Mouse (Mus musculus) inflammation-experienced regulatory T-cells, adult 6 months (primary cell): Measurements from ENCODE around the gene Zfp184. TPM values are rescaled to one million over a fixed set of nuclear protein-coding genes. Genes with fewer than 3 reads are reported as not detected.

Experiments used
- ATAC-seq: one replicate; pipeline ENCODE4 v1.8.0; 2017
- polyA plus RNA-seq, 3 experiments: library from polyadenylated mRNA; unstranded; fragments of 100-300 nt; shearing (Covaris generic); gene quantifications; one replicate each; pipeline ENCODE4 v1.2.1; 2017

Gene Zfp184
- polyA plus RNA-seq, 3 experiments from 2014 or later = not detected

- no peak for ATAC-seq
These were observed 49.3 kb downstream of the Zfp184 start for GRCm38 (mm10) chr13:21993957-21994738.

DNA sequence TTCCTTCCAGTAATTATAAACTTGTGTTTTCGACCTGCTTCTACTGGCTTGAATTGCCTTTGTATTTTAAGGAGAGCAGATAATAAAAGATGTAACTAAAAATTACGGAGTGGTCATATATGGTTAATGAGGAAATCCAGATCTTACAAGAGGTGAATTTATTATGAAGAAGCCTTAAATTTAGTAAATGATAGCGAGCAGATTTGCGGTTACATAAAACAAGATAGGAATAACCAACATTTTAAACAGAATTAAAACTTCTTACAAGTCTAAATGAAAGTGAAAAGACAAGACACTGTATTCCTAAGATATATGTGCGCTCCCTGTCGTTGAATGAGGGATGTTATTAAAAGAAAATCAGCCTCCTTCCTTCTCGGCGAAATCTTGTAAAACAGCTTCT, 50.0 kb downstream of the Zfp184 start:
- ATAC-seq = no peak

- peak; percentile 23 for ATAC-seq
These were observed 50.5 kb downstream of the Zfp184 start for GRCm38 (mm10) chr13:21995331-21995914.

DNA sequence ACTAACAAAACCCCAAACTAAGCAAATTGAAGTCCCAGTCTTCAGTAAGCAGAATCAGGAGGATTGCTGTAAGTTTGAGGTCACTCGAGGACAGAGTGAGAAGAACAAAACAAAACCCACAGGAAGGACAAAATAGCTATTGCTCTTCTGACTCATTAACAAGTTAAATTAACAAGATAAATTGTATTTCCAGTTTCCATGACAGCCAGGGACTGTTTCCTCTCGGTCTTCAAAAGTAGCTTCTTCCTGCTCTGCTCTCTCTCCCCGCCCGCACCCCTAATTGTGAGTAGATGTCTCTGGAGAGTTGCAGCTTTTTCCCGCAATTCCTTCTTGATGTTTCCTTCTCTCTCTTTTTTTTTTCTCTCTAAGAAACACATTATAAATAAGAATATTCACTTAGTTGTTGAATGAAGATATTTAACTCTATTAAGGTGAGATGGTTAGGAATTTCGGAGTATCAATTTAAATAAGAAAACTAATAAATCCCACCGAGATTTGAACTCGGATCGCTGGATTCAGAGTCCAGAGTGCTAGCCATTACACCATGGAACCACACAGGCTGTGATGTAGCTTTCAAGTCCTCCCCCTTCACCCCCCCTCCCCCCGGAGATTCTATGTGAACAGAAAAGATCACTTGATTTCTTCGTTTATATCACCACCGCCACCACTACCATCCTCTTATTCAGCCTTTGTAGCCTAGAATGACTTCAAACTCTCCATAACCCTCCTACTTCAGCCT, 51.4 kb downstream of the Zfp184 start:
- peak; percentile 71 for ATAC-seq

DNA sequence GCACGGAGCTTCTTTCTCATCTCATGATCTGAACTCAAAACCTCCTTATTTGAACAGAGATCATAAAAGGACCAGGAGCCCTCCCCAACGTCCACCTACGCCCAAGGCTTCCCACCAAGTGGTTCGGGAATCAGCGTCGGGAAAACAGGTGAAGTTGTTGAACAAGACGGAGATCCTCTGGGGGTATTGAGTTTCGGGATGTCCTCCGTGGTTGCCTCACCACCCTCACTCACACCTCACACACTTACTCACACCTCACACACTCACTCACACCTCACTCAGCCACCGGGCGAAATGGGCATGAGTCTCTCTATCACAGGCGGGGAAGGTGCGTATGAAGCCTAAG, 51.9 kb downstream of the Zfp184 start:
- ATAC-seq = no peak

- no peak for ATAC-seq
These were observed 52.4 kb downstream of the Zfp184 start for GRCm38 (mm10) chr13:21997201-21997820.

- no peak for ATAC-seq
These were observed 52.9 kb downstream of the Zfp184 start for GRCm38 (mm10) chr13:21997821-21998220.

DNA sequence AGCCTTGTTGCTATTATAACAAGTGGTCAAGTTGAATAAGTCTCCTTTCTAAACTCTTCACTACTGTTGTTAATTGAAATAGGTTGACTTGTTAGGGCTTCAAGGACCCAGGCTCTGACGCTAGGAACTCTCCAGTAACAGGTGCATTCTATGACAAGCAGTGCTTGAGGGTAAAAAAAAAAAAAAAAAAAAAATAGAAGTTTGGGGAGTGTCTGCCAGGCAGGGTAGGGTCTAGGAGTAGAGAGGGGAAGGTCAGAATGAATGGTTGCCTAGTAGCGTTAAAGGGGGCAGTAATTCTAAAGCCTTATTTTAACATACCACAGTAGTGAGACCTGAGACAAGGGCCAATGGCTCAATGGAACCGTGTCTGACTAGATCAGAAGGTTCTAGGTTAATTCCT, 53.5 kb downstream of the Zfp184 start:
- no peak for ATAC-seq

DNA sequence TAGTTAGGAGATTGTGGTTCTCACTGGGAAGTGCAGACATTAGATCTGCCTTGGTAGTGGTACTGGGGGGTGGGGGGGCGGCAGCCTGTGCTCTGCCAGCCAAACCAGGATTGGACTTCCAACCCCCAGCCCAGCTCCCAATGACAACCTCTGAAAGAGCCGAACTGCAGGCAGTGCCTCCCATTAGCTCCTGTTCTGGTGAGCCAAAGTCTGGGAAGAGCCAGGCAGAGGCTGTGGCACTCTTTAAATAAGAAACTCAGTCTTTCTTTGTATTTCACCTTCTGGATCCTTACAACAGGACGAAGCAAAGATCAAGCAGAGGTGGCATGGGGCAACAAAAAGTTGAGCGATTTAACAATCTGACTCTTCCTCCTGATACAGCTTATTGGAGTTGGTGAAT, 54.3 kb downstream of the Zfp184 start:
- ATAC-seq = no peak

DNA sequence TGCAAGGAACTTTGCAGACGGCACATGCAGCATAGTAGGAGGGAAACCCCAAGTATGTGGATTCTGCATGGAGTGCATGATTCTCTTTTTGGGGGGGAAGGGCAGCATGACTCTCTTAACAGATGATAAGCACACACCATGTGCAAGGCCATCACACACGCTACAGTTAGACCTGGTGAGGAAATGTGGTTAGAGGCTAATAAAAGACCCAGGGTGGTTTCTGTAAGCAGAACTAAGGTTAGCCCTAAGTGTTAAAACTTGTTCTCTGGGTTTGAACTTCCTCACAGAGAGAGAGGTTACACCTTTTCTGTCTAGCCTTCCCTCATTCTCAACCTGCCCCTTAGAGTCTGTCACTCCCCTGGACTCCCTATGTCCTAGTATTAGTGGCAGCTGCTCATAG, 56.5 kb downstream of the Zfp184 start:
- no peak for ATAC-seq

- ATAC-seq = peak; percentile 22
These were observed 56.9 kb downstream of the Zfp184 start for GRCm38 (mm10) chr13:22001823-22002222.

DNA sequence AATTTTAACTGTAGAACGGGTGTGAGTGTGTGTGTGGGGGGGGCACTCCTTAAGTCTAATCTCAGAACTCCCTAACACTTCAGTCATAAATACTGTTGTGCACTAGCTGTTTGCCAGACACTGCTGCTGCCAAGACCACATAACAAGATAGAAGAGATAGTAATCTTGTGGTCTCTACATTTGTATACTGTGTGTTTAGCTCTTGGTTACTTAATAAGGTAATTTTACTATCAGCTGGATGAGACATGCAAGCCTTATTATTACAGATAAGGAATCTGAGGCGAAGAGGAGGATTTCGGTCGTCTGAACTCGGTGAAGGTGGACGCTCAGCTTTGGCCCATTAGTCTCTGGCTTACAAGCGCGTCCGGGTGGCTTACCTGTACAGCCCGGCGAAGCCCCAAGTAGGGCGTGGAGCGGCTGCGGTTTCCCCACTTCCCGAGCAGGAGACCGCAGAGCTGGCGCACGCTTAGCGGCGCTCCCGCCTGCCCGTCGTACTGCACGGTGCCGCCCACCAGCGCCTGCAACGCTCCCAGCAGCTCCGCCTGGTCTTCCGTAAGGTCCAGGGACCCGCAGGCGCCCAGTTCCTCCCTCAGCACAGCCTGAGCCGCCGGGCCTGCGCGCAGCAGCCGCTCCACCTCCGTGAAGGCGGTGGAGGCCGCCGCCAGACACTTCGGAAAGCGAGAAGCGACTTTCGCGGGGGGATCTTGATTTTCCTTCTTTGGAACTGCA, 60.9 kb downstream of the Zfp184 start:
- peak; percentile 79 for ATAC-seq

- ATAC-seq = peak; percentile 79
These were observed 61.6 kb downstream of the Zfp184 start for GRCm38 (mm10) chr13:22006334-22007120.

DNA sequence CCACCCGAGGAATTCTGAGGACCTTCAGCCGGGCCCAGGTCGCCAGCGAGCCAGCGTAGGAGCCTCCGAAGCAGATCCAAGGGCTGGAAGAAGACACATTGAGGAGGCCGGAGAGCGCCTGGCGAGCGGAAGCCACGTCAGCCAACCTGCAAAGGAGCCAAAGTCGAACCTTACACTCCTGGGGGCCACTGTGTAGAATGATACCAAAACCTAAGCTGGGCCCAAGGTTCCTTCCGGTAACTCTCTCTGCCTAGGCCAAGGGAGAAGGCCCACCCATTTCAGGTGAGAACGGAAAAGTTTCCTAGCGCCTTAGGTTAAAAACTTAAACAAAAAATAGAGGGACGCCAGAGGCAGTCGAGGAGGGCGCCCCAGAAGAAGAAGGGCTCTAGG, 62.2 kb downstream of the Zfp184 start:
- ATAC-seq = no peak

DNA sequence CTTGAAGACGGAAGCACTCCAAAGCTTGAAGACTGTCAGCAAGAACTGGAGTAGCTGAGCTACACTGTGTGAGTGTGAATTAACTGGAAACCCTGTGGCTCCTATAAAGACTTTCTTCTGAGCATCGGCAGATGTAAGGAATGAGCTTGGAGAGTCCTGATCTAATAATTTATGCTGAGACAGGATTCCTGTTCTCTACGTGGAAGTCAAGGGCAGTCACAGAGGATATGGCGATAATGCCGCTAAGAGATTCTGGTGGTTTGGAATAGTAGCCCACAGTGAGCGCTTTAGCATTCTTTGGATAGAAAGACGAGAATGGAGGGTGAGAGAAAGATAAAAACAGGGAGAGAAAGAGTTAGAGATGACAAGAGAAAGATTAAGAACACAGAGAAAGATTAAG, 63.0 kb downstream of the Zfp184 start:
- no peak for ATAC-seq

DNA sequence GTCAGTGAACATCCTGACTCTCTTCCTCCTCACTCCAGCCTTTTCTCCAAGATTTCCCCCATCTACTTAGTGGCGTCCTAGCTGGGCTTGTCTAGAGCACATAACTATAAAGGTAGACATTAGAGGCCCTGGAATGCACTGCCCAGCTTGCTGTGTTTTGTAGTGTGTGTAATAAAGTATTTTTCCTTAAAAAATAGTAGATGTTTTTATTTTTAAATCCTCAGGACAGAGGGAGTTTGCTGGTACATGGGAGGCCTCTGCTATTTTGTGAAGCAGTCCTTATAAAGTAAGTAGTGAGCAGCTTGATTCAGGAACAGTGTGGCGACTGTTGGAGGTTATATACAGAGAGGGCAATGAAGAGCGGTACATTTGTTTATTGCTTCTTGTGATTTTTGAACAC, 63.8 kb downstream of the Zfp184 start:
- no peak for ATAC-seq

DNA sequence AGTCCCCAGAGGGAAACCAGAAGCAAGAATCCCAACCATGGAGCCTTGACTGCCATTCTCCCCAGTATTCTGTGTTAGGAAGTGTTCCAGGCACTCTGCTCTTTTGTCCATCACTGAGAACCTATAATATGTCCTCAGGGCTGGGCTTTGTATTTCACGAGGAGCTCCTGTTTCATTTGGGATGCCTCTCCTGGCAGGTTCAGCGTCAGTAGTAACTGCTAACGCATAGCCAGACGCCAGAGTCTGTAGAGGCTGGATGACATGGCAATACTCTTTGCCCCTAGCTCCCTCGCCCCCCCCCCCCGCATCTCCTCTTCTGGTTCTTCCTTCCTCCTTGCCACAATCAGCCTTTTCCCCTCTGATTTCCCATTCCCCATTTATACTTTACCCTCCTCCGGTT, 64.7 kb downstream of the Zfp184 start, which contains the start of gene Prss16:
Gene Prss16 (minus strand): TSS at position 101 of the 400 bp plus-strand sequence.
- no peak for ATAC-seq
